In genomic region chr3:109783231-109783630, GRCm38 (mm10) we compare ENCODE assay signal across 10 mouse cellular contexts.
A peak's percentile ranks its signal among the peaks of the same experiment; 100 is the strongest.
DNase-seq lines count a peak whose midpoint lies in the region; ATAC-seq and TF ChIP-seq lines count a peak whose summit lies in the region.
"Had no signal": no experiment of that assay in that cellular context is flagged by ENCODE, and none has a peak within 500 bp of the region (broad histone marks: within the 10 kb centered on the region; RNA-seq: fewer than 3 reads in every experiment).

No protein-coding gene starts in this region.

- DNase-seq in retina, adult 2 months (ENCODE audit: low read depth, low spot score): peak; percentile 2
- DNase-seq in retina, embryonic 14.5 days (ENCODE audit: low spot score): no peak
- DNase-seq in forebrain, postnatal 0 days: no peak
- no peak for DNase-seq in left cerebral cortex, postnatal 10 days (ENCODE audit: extremely low spot score in 1 of 2, low spot score in 2 of 2)
- DNase-seq in kidney, postnatal 10 days: no peak
- DNase-seq: liver, embryonic 13.5 days had no signal

- peak overlapping the region; percentile 76; the same call in 1 of the 2 replicates for H3K4me2 ChIP-seq in forebrain, postnatal 0 days (ENCODE audit: low read depth)
- H3K4me2 ChIP-seq in limb, embryonic 12.5 days: peak overlapping the region; percentile 84; the same call in 1 of the 2 replicates
- H3K4me2 ChIP-seq in neural tube, embryonic 14.5 days (ENCODE audit: low read depth, low read length): 0 out of 2 replicates have a peak overlapping the region, but pooled peaks have one; percentile 76
- no peak overlapping the region for H3K4me2 ChIP-seq in heart, embryonic 11.5 days

- peak overlapping the region; percentile 69 for H3K9ac ChIP-seq in forebrain, postnatal 0 days
- no peak overlapping the region for H3K9ac ChIP-seq in limb, embryonic 12.5 days (replicated peaks)
- no peak overlapping the region for H3K9ac ChIP-seq in neural tube, embryonic 14.5 days (replicated peaks; ENCODE audit: low read depth, low read length)
- no peak overlapping the region for H3K9ac ChIP-seq in heart, embryonic 11.5 days (ENCODE audit: low read depth, low read length)
- H3K9ac ChIP-seq: liver, embryonic 13.5 days had no signal

- no peak overlapping the region for H3K4me3 ChIP-seq in forebrain, postnatal 0 days (ENCODE audit: low read depth, low read length)
- peak overlapping the region; percentile 45; the same call in 1 of the 2 replicates for H3K4me3 ChIP-seq in limb, embryonic 12.5 days (replicated peaks)
- no peak overlapping the region for H3K4me3 ChIP-seq in neural tube, embryonic 14.5 days (ENCODE audit: low read depth, low read length)
- no peak overlapping the region for H3K4me3 ChIP-seq in heart, embryonic 11.5 days (ENCODE audit: low read depth, low read length)

- H3K27me3 ChIP-seq in forebrain, postnatal 0 days (ENCODE audit: insufficient read depth, low read length): no peaks in the 10 kb centered on the region
- no peaks in the 10 kb centered on the region for H3K27me3 ChIP-seq in limb, embryonic 12.5 days
- H3K27me3 ChIP-seq in neural tube, embryonic 14.5 days (ENCODE audit: control insufficient read depth, insufficient read depth, low read length): no peaks in the 10 kb centered on the region
- H3K27me3 ChIP-seq in heart, embryonic 11.5 days (ENCODE audit: control insufficient read depth, insufficient read depth, low read length): no peaks in the 10 kb centered on the region

- ATAC-seq in forebrain, postnatal 0 days: no peak
- ATAC-seq in limb, embryonic 12.5 days (ENCODE audit: insufficient number of reproducible peaks, insufficient read depth, low FRiP score, low TSS enrichment, low read depth): no peak
- ATAC-seq in neural tube, embryonic 14.5 days (ENCODE audit: low read depth): no peak; the same call in 1 of the 2 replicates
- no peak for ATAC-seq in heart, embryonic 11.5 days (replicated peaks; ENCODE audit: insufficient number of reproducible peaks, low FRiP score, low TSS enrichment)
- ATAC-seq: activated CD4-positive, CD25-positive, alpha-beta regulatory T cell, adult 4 months had no signal

- H3K9me3 ChIP-seq in forebrain, postnatal 0 days (ENCODE audit: low read length): no peaks in the 10 kb centered on the region
- no peaks in the 10 kb centered on the region for H3K9me3 ChIP-seq in limb, embryonic 12.5 days
- no peaks in the 10 kb centered on the region for H3K9me3 ChIP-seq in neural tube, embryonic 14.5 days (ENCODE audit: control insufficient read depth, low read length)
- no peaks in the 10 kb centered on the region for H3K9me3 ChIP-seq in heart, embryonic 11.5 days (replicated peaks; ENCODE audit: control insufficient read depth, low read length)
- H3K9me3 ChIP-seq: liver, embryonic 13.5 days had no signal

- 0 out of 2 replicates have a peak overlapping the region, but pooled peaks have one; percentile 76 for H3K27ac ChIP-seq in forebrain, postnatal 0 days (ENCODE audit: low read depth, low read length)
- H3K27ac ChIP-seq in limb, embryonic 12.5 days: no peak overlapping the region
- peak overlapping the region; percentile 72 for H3K27ac ChIP-seq in neural tube, embryonic 14.5 days (ENCODE audit: low read depth, low read length)
- H3K27ac ChIP-seq in heart, embryonic 11.5 days (ENCODE audit: low read depth, low read length): no peak overlapping the region
- H3K27ac ChIP-seq: liver, embryonic 13.5 days had no signal

- 18% methylated on average over 5 of the region's 5 CpGs for WGBS in forebrain, postnatal 0 days
- WGBS in limb, embryonic 12.5 days: 13% methylated on average over 5 of the region's 5 CpGs
- WGBS in neural tube, embryonic 14.5 days: 9% methylated on average over 5 of the region's 5 CpGs
- 37% methylated on average over 5 of the region's 5 CpGs for WGBS in heart, embryonic 11.5 days (ENCODE audit: insufficient replicate concordance)

- intact Hi-C loops in left cerebral cortex, postnatal 10 days (cut with DNase I): no loop called here

- no peak for TF ChIP-seq CTCF in forebrain, postnatal 0 days (IDR thresholded peaks at IDR 0.05; ENCODE audit: low read depth)

- no peaks in the 10 kb centered on the region for H3K4me1 ChIP-seq in forebrain, postnatal 0 days (ENCODE audit: insufficient read depth)
- peaks cover 10% of the 10 kb centered on the region; the same call in 1 of the 2 replicates for H3K4me1 ChIP-seq in limb, embryonic 12.5 days (replicated peaks)
- peaks cover 12% of the 10 kb centered on the region for H3K4me1 ChIP-seq in neural tube, embryonic 14.5 days (ENCODE audit: control insufficient read depth, insufficient read depth, low read length)
- H3K4me1 ChIP-seq in heart, embryonic 11.5 days (ENCODE audit: control insufficient read depth, insufficient read depth, low read length): no peaks in the 10 kb centered on the region
- H3K4me1 ChIP-seq: liver, embryonic 13.5 days had no signal

- no peaks in the 10 kb centered on the region for H3K36me3 ChIP-seq in forebrain, postnatal 0 days (ENCODE audit: insufficient read depth)
- no peaks in the 10 kb centered on the region for H3K36me3 ChIP-seq in limb, embryonic 12.5 days
- no peaks in the 10 kb centered on the region for H3K36me3 ChIP-seq in neural tube, embryonic 14.5 days (ENCODE audit: control insufficient read depth, insufficient read depth, low read length)
- H3K36me3 ChIP-seq in heart, embryonic 11.5 days (ENCODE audit: control insufficient read depth, insufficient read depth, low read length): no peaks in the 10 kb centered on the region
- H3K36me3 ChIP-seq: liver, embryonic 13.5 days had no signal

Comparison
In these comparisons a context has a peak if more than half of its experiments do, and no peak if none do; other contexts are left out.
1. H3K27ac ChIP-seq: peak in forebrain, postnatal 0 days (single experiment) and neural tube, embryonic 14.5 days (single experiment); none in limb, embryonic 12.5 days (single experiment) and heart, embryonic 11.5 days (single experiment).